Mouse (Mus musculus) adrenal gland, adult 18-20 months (tissue): ENCODE results near the gene Kif26b. TPM values are rescaled to one million over a fixed set of nuclear protein-coding genes. Genes with fewer than 3 reads are reported as not detected.

Experiments
- DNase-seq, 2 experiments: peaks; one replicate each; pipeline ENCODE4 v3.0.0; 2021 to 2022; ENCODE audit warnings: low spot score in 2 of 2
- total RNA-seq, 2 experiments: library from RNA; stranded (reverse); gene quantifications; 1 replicate in 1 of 2; 2 replicates in 1 of 2; pipeline ENCODE4 v1.2.3; 2021

The Kif26b gene
- total RNA-seq, 2 experiments from 2014 or later: 2.7 to 4.4 TPM

GRCm38 (mm10) chr1:178893229-178894080, 364.5 kb downstream of the Kif26b start:
- no peak for DNase-seq

GRCm38 (mm10) chr1:178894081-178894401, 365.1 kb downstream of the Kif26b start:
- no peak for DNase-seq

- DNase-seq: no peak
These were observed 366.7 kb downstream of the Kif26b start for GRCm38 (mm10) chr1:178895674-178896073.

- DNase-seq: no peak
These were observed 382.0 kb downstream of the Kif26b start for GRCm38 (mm10) chr1:178910951-178911350.

GRCm38 (mm10) chr1:178912936-178913716, 384.2 kb downstream of the Kif26b start:
- DNase-seq: no peak

GRCm38 (mm10) chr1:178915056-178915455, 386.1 kb downstream of the Kif26b start:
- DNase-seq: no peak

GRCm38 (mm10) chr1:178917194-178917902, 388.4 kb downstream of the Kif26b start:
- DNase-seq: peak in 1 of 2 experiments; percentile 12

GRCm38 (mm10) chr1:178924492-178925183, 395.7 kb downstream of the Kif26b start:
- no peak for DNase-seq

- no peak for DNase-seq
These were observed 400.6 kb downstream of the Kif26b start for GRCm38 (mm10) chr1:178929531-178929930.

- no peak for DNase-seq
These were observed 405.2 kb downstream of the Kif26b start for GRCm38 (mm10) chr1:178933953-178934637.

- DNase-seq: no peak
These were observed 407.5 kb downstream of the Kif26b start for GRCm38 (mm10) chr1:178936457-178936856.

- DNase-seq: no peak
These were observed 408.1 kb downstream of the Kif26b start for GRCm38 (mm10) chr1:178936976-178937375.

GRCm38 (mm10) chr1:178940353-178940752, 411.4 kb downstream of the Kif26b start:
- DNase-seq: no peak

- no peak for DNase-seq
These were observed 413.5 kb downstream of the Kif26b start for GRCm38 (mm10) chr1:178942251-178942963.

GRCm38 (mm10) chr1:178952910-178953309, 424.0 kb downstream of the Kif26b start:
- no peak for DNase-seq

GRCm38 (mm10) chr1:178958641-178959040, 429.7 kb downstream of the Kif26b start:
- DNase-seq: no peak

- DNase-seq: peak; percentile 66
These were observed 431.2 kb downstream of the Kif26b start for GRCm38 (mm10) chr1:178960015-178960559.

GRCm38 (mm10) chr1:178961661-178962060, 432.7 kb downstream of the Kif26b start:
- no peak for DNase-seq

GRCm38 (mm10) chr1:178972055-178972454, 443.1 kb downstream of the Kif26b start:
- DNase-seq: no peak
